Mouse (Mus musculus) kidney, embryonic 14.5 days (tissue): ENCODE results near the gene Hadhb. TPM values are rescaled to one million over a fixed set of nuclear protein-coding genes. Genes with fewer than 3 reads are reported as not detected.

Experiments used
- ATAC-seq: fragments of 200-750 bp; cut with Nextera tagmentation; 2 replicates; pipeline ENCODE4 v1.8.0; 2017; ENCODE audit warnings: moderate number of reproducible peaks, mild to moderate bottlenecking, moderate TSS enrichment, moderate library complexity; ENCODE audit not compliant: low FRiP score, low TSS enrichment
- H3K27ac ChIP-seq: fragments of 300-500 bp; sonication (generic); 2 replicates; pipeline ENCODE4 v1.5.1; 2014; ENCODE audit warnings: low read depth, mild to moderate bottlenecking, low read length, moderate library complexity, mixed read lengths
- H3K27me3 ChIP-seq: fragments of 300-500 bp; sonication (generic); 2 replicates; pipeline ENCODE4 v1.6.1; 2014; ENCODE audit warnings: mild to moderate bottlenecking, low read length; ENCODE audit not compliant: control insufficient read depth, insufficient read depth
- H3K36me3 ChIP-seq: fragments of 300-500 bp; sonication (generic); 2 replicates; pipeline ENCODE4 v1.6.1; 2014; ENCODE audit warnings: low read length, mixed read lengths; ENCODE audit not compliant: control insufficient read depth, insufficient read depth
- H3K4me1 ChIP-seq: fragments of 300-500 bp; sonication (generic); 2 replicates; pipeline ENCODE4 v1.6.1; 2014; ENCODE audit warnings: low read length, mixed read lengths; ENCODE audit not compliant: control insufficient read depth, insufficient read depth
- H3K4me2 ChIP-seq: fragments of 300-500 bp; sonication (generic); replicated peaks from 2 replicates; pipeline ENCODE4 v1.6.1; 2014; ENCODE audit warnings: low read depth, mild to moderate bottlenecking, low read length
- H3K4me3 ChIP-seq: fragments of 300-500 bp; sonication (generic); 2 replicates; pipeline ENCODE4 v1.5.1; 2014; ENCODE audit warnings: mild to moderate bottlenecking, low read length
- H3K9ac ChIP-seq: fragments of 300-500 bp; sonication (generic); 2 replicates; pipeline ENCODE4 v1.6.1; 2014; ENCODE audit warnings: low read depth, mild to moderate bottlenecking, low read length, moderate library complexity
- H3K9me3 ChIP-seq: fragments of 300-500 bp; sonication (generic); 2 replicates; pipeline ENCODE4 v1.6.1; 2016; ENCODE audit warnings: low read length; ENCODE audit not compliant: control insufficient read depth
- WGBS: fragments of 180-500 bp; shearing (Covaris S2); extraction: QIAGEN DNeasy Blood & Tissue Kit; methylation state at CpG from one replicate; pipeline ENCODE4 v1.1.7; 2014; 5-methylcytosine and 5-hydroxymethylcytosine counted together
- polyA plus RNA-seq: library from polyadenylated mRNA; unstranded; fragments of >200 nt; fragmentation: Nextera tagmentation; extraction: Ambion mirVana; gene quantifications from 2 replicates; pipeline ENCODE4 v1.2.1, GENCODE M21; 2014

Hadhb gene
- polyA plus RNA-seq, 1 experiment from 2014 or later: 149 TPM

GRCm38 (mm10) chr5:30111126-30111525 lies 43.9 kb upstream of the Hadhb start:
- H3K27me3 ChIP-seq: peaks cover 26% of the 10 kb centered on the region
- WGBS: under 1% methylated on average over 18 of the region's 18 CpGs
- H3K4me1 ChIP-seq: peaks cover 37% of the 10 kb centered on the region
- peak overlapping the region; percentile 22 for H3K4me3 ChIP-seq
- peak overlapping the region; percentile 49 for H3K4me2 ChIP-seq
- H3K36me3 ChIP-seq: no peaks in the 10 kb centered on the region
- H3K9ac ChIP-seq: peak overlapping the region; percentile 47
- H3K27ac ChIP-seq: peak overlapping the region; percentile 42
- H3K9me3 ChIP-seq: no peaks in the 10 kb centered on the region
- peak; percentile 33 for ATAC-seq

GRCm38 (mm10) chr5:30111771-30112170 lies 43.3 kb upstream of the Hadhb start:
- Histone ChIP-seq H3K4me2 (no peak overlapping the region), H3K27me3 (peaks cover 20% of the 10 kb centered on the region), H3K4me1 (peaks cover 34% of the 10 kb centered on the region)

GRCm38 (mm10) chr5:30112533-30113068 lies 42.4 kb upstream of the Hadhb start:
- H3K4me1 ChIP-seq: peaks cover 26% of the 10 kb centered on the region
- H3K36me3 ChIP-seq: no peaks in the 10 kb centered on the region
- H3K27ac ChIP-seq: no peak overlapping the region
- 83% methylated on average over 3 of the region's 3 CpGs for WGBS
- H3K4me3 ChIP-seq: no peak overlapping the region
- peaks cover 19% of the 10 kb centered on the region for H3K27me3 ChIP-seq
- no peak overlapping the region for H3K9ac ChIP-seq
- no peak overlapping the region for H3K4me2 ChIP-seq
- no peak for ATAC-seq
- H3K9me3 ChIP-seq: no peaks in the 10 kb centered on the region

More at GRCm38 (mm10) chr5:30111771-30112170, 43.3 kb upstream of the Hadhb start:
- no peak overlapping the region for H3K4me3 ChIP-seq
- H3K27ac ChIP-seq: no peak overlapping the region
- WGBS: 70% methylated on average over 3 of the region's 3 CpGs
- no peaks in the 10 kb centered on the region for H3K36me3 ChIP-seq
- no peak overlapping the region for H3K9ac ChIP-seq
- no peaks in the 10 kb centered on the region for H3K9me3 ChIP-seq
- no peak for ATAC-seq

GRCm38 (mm10) chr5:30113881-30114760 lies 40.9 kb upstream of the Hadhb start:
- peak; percentile 74 for ATAC-seq
- no peaks in the 10 kb centered on the region for H3K9me3 ChIP-seq
- no peak overlapping the region for H3K27ac ChIP-seq
- peaks cover 12% of the 10 kb centered on the region for H3K36me3 ChIP-seq
- peaks cover 19% of the 10 kb centered on the region for H3K4me1 ChIP-seq
- H3K27me3 ChIP-seq: peaks cover 19% of the 10 kb centered on the region
- peak overlapping the region; percentile 92 for H3K4me2 ChIP-seq
- peak overlapping the region; percentile 53 for H3K4me3 ChIP-seq
- under 1% methylated on average over 91 of the region's 103 CpGs for WGBS
- H3K9ac ChIP-seq: peak overlapping the region; percentile 50

DNA sequence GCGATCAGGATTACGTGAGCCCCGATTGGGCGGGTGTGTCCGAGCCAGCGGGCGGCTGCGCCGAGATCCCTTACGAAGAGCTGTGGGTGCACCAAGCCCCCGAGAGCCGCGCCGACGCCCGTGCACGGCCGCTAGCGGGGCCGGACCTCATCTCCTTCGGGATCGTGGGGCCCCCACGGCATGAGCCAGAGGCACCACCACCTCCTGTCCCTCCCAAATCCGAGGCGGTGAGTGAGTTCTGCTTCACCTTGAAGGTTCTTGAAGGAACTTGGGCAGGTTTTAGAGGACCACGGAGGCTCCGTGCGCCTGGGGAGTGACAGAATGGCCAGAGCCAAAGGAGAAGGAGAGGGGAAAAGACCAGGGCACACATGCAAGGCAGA lies 40.3 kb upstream of the Hadhb start:
- ATAC-seq: peak; percentile 9; the same call in 1 of the 2 replicates
- peak overlapping the region; percentile 92 for H3K4me2 ChIP-seq
- H3K36me3 ChIP-seq: peaks cover 18% of the 10 kb centered on the region
- no peak overlapping the region for H3K27ac ChIP-seq
- under 1% methylated on average over 28 of the region's 28 CpGs for WGBS
- H3K27me3 ChIP-seq: peaks cover 19% of the 10 kb centered on the region
- H3K4me1 ChIP-seq: peaks cover 19% of the 10 kb centered on the region
- no peaks in the 10 kb centered on the region for H3K9me3 ChIP-seq
- H3K4me3 ChIP-seq: peak overlapping the region; percentile 53
- H3K9ac ChIP-seq: peak overlapping the region; percentile 50

- H3K27me3 ChIP-seq: peaks cover 19% of the 10 kb centered on the region
- ATAC-seq: no peak
Measured at GRCm38 (mm10) chr5:30115718-30116117, 39.3 kb upstream of the Hadhb start.

DNA sequence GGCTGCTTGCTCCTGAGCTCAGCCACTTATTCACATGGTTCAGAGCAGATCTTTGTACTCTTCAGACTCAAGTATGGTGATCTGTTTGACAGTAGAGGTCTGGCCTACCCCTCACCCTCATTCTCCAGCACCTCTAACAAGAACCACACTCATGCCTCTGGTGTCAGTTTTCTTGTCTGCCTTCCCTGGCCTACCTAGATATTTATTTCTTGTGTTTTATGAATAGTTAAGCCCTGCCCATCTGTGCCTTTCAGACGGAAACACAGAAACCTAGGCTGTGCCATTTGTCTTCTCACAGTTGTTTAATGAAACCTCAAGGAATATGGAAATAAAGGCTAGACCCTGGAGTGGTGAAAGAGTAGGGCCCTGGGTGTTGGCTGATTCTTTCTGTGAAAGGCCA lies 37.0 kb upstream of the Hadhb start:
- ATAC-seq: no peak
- Histone ChIP-seq H3K4me2 (no peak overlapping the region), H3K36me3 (peaks cover 51% of the 10 kb centered on the region), H3K4me1 (no peaks in the 10 kb centered on the region), H3K4me3 (no peak overlapping the region), H3K27ac (no peak overlapping the region), H3K27me3 (peaks cover 13% of the 10 kb centered on the region), H3K9me3 (no peaks in the 10 kb centered on the region), H3K9ac (no peak overlapping the region)
- WGBS: 90% methylated on average over 1 of the region's 1 CpGs

More at GRCm38 (mm10) chr5:30115718-30116117, 39.3 kb upstream of the Hadhb start:
- Histone ChIP-seq H3K27ac (no peak overlapping the region), H3K9ac (no peak overlapping the region), H3K4me1 (peaks cover 10% of the 10 kb centered on the region), H3K36me3 (peaks cover 28% of the 10 kb centered on the region), H3K4me3 (no peak overlapping the region), H3K4me2 (no peak overlapping the region), H3K9me3 (no peaks in the 10 kb centered on the region)
- WGBS: 28% methylated on average over 10 of the region's 10 CpGs

GRCm38 (mm10) chr5:30119163-30119562 lies 35.9 kb upstream of the Hadhb start:
- peak overlapping the region; percentile 42; the same call in 1 of the 2 replicates for H3K27ac ChIP-seq

DNA sequence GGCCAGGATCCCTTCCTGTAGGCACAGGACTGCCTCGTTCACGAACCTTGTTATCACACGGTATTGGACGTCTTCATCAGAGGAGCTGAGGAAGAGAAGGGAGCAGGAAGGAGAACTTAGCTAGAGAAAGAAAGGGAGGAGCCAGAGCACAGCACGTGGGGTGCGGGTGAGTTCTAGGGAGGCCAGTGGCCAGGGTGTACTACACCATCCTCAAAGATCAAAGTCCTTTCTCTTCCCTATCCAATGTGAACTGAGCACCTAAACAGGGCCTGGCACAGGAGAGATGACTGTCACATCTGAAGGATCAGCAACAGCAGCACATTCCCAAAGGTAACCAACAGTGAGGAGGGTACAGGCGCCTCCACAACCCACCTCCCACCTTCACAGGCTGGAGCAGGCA lies 34.9 kb upstream of the Hadhb start:
- Histone ChIP-seq H3K4me1 (no peaks in the 10 kb centered on the region), H3K4me2 (no peak overlapping the region), H3K27ac (no peak overlapping the region), H3K27me3 (0 out of 2 replicates have a peak, but pooled peaks cover 3% of the 10 kb centered on the region), H3K36me3 (peaks cover 70% of the 10 kb centered on the region), H3K9me3 (no peaks in the 10 kb centered on the region), H3K9ac (no peak overlapping the region), H3K4me3 (no peak overlapping the region)
- 86% methylated on average over 7 of the region's 7 CpGs for WGBS
- no peak for ATAC-seq

More at GRCm38 (mm10) chr5:30119163-30119562, 35.9 kb upstream of the Hadhb start:
- Histone ChIP-seq H3K9me3 (no peaks in the 10 kb centered on the region), H3K4me3 (no peak overlapping the region), H3K36me3 (peaks cover 61% of the 10 kb centered on the region), H3K9ac (no peak overlapping the region), H3K27me3 (peaks cover 9% of the 10 kb centered on the region), H3K4me2 (no peak overlapping the region), H3K4me1 (no peaks in the 10 kb centered on the region)
- no peak for ATAC-seq
- 67% methylated on average over 6 of the region's 6 CpGs for WGBS
